Mouse (Mus musculus) thymus, postnatal 25 days (tissue): Measurements from ENCODE around the gene Irx6.

Experiments
- DNase-seq: peaks from one replicate; pipeline ENCODE4 v3.0.0; 2022

Irx6 gene

GRCm38 (mm10) chr8:92723320-92723719 lies 49.2 kb downstream of the Irx6 start:
- no peak for DNase-seq

DNA sequence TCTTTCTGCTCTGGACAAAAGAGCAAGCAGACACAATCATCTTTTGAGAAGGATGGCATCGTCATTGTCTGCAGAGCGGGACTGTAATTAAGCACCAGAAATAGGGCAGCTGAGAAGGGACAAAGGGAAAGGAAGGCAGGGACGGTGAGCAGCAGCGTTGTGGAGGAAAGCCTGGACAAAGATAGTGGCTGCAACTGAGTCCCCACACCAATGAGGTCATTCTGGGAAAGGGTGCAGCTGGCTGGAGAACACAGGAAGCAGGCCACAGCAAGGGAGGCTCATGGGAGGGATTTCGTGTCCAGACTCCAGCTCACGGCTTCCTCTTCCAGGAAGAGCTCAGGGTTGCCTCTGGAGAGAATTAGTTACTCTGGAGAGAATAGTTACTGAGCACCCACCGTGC lies 49.9 kb downstream of the Irx6 start:
- DNase-seq = no peak

GRCm38 (mm10) chr8:92724359-92724758 lies 50.3 kb downstream of the Irx6 start:
- no peak for DNase-seq
